Mouse (Mus musculus) erythroid progenitor cell, adult 5-6 weeks (primary cell): Measurements from ENCODE around the gene Shb. TPM values are rescaled to one million over a fixed set of nuclear protein-coding genes. Genes with fewer than 3 reads are reported as not detected.
"Not testable (repeated sequence)": the region's sequence is repeated elsewhere in the genome, so short reads cannot be mapped to it uniquely, and the experiment has no call there.

Experiments
- ATAC-seq: replicated peaks from 2 replicates; pipeline ENCODE4 v1.8.0; 2016; ENCODE audit warnings: moderate number of reproducible peaks, mild to moderate bottlenecking, moderate TSS enrichment, inconsistent platforms; ENCODE audit not compliant: poor library complexity, low FRiP score, severe bottlenecking
- total RNA-seq, 2 experiments: library from RNA; stranded (forward) in 1 of 2; stranded (reverse) in 1 of 2; fragments of 150-400 nt in 1 of 2; fragments of 186-747, 209-891 nt in 1 of 2; gene quantifications; 2 replicates each; pipeline versions ENCODE4 v1.2.3 to v1.2.4; 2015 to 2017; ENCODE audit warnings: low replicate concordance in 2 of 2

Gene Shb
- total RNA-seq, 2 experiments from 2014 or later = 1.3 to 6.5 TPM

- ATAC-seq = peak; percentile 65
Observed at GRCm38 (mm10) chr4:45407001-45407702, 125.1 kb downstream of the Shb start.

DNA sequence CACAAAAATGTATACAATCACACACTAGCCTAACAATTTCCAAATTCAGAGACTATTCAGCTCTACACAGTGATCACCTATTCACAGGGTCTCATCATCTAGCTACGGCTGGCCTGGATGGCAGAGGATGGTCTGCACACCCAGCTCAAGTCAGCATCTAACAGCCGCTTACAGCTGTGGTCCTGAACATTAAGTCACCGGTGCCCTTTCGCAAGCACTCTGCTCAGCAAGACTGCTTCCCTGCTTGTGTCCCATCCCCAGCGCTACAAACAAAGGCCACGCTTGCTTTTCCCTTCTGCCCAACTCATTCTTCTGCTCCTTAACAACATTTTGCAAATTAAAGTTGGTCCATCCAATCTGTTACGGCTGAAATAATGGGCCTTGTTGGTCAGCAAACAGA lies 125.9 kb downstream of the Shb start:
- ATAC-seq = no peak

DNA sequence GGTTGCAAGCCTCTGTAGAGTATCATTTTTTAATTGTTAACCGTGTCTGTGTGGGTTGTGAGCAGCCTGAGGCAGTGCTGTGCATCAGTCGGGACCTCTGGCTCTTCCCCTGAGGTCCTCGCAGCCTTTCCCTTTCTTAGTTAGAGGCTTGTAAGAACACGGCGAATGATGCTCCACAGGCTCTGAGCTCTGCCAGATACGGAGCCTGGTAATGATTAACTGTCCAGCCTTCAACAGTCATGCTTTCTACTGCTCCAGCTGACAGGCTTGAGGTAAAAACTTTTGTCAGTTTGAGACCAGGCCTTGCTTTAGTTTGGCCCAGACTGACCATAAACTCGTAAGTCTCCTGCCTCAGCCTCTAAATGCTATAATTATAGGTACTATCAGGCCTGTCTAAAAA lies 127.0 kb downstream of the Shb start:
- ATAC-seq = no peak

- ATAC-seq = no peak
Observed at GRCm38 (mm10) chr4:45404086-45404485, 128.2 kb downstream of the Shb start.

- 0 out of 2 replicates have a peak, but pooled peaks have one; percentile 7 for ATAC-seq
Observed at GRCm38 (mm10) chr4:45403499-45403878, 128.8 kb downstream of the Shb start.

GRCm38 (mm10) chr4:45402878-45403498 lies 129.3 kb downstream of the Shb start:
- peak; percentile 82 for ATAC-seq

DNA sequence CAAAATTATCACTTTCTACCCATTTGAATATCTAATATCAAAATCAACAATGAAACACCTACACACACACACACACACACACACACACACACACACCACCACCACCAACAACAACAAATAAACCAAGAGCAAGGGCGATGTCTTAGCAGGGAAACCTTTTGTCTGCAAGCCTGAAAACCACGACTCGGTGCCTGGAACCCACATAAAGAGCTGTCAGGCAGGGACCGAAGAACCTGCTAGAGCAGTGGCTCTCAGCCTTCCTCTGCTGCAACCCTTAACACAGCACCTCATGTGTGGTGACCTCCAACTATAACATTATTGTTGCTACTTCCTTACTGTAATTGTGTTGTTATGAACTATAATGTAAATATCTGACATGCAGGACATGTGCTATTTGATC lies 130.0 kb downstream of the Shb start:
- ATAC-seq = no peak

DNA sequence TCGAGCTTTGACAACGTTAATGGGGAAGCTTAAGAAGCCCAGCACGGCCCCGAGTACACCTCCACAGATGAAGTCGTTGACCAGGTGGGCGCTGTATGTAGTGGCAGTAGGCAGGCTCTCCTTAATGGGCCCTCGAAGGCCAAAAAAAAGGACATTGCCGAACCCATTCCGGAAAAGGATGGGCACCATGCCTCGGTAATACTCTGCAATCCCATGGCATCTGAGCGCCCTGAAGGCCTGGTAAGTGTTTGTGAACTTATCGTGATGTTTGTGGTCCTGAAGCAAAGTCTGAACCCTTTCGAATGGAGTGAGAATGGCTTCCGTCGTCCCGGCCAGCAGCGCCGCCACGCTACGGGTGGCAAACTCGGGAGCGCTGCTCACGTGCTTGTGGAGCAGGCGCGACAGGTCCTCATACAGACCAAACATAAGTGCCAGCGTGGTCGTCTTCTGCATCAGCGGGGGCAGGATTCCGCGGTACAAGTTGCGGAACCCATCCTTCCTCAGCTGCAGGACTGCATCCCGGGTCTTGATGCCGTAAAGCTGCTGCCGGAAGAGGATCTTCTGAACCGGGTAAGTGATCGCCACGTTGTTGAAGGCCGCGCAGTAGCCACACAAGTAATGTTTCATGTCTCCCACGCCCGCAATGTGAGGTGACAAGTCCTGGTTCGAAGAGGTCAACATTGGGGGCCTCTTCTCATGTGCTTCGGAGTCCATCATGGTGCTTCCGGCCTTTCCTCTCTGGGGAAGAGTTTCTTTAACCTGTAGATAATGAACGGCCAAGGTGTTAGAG lies 132.7 kb downstream of the Shb start:
- ATAC-seq = no peak

DNA sequence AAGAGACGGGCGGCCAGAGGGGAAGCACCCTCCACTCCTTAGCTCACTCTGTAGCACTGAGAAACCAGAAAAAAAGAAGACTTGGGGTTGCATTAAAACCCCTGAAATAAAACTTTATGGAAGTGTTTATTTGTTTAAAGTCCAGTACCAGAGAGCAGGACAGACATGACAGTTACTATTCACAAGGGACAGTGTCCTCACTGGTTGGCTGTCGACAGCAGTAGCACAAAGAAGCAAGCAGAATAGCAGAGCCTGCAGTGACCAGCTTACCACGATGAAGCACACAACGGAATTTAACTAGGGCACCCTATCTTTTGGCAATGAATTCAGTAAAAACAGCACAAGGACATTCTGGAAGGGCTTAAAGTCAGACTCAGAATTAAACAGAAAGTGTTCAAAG lies 134.0 kb downstream of the Shb start:
- not testable (repeated sequence) for ATAC-seq

GRCm38 (mm10) chr4:45396211-45396610 lies 136.1 kb downstream of the Shb start:
- ATAC-seq = not testable (repeated sequence)

DNA sequence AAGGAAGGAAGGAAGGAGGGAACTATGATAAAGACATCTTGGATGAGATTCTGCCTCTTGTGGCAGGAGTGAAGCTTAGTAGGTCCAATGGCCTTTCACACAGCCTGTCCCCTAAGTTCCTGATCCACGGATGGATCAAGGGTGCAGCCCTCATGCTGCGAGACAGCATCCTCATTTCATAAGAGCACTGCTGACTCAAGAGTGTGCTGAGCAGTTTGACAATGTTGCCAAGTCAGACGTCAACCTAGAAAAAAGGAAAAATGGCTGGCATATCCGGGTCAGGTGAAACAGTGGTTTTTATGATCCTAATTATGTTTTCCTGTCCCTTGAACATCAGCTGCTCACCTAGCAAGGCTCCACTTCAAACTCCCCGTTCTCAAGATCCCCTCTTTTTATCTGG lies 138.6 kb downstream of the Shb start:
- ATAC-seq = no peak

DNA sequence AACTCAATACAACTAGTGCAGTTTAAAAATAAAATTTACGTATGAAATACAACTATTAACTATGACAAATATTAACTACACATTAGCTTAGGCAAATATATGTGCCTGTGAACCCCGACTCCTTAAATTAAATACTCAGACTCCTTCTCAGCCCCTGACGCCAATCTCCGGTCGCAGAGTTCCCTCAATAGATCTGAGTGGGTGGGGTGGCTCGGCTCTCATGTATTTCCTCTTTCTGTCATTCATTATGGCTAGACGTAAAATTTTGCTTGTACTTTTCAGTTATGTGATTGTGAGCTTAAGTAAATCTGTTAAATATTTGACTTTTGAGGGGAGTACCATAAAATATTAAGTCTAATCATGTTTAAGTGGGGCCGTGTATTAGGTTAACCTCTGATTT lies 139.3 kb downstream of the Shb start:
- no peak for ATAC-seq

DNA sequence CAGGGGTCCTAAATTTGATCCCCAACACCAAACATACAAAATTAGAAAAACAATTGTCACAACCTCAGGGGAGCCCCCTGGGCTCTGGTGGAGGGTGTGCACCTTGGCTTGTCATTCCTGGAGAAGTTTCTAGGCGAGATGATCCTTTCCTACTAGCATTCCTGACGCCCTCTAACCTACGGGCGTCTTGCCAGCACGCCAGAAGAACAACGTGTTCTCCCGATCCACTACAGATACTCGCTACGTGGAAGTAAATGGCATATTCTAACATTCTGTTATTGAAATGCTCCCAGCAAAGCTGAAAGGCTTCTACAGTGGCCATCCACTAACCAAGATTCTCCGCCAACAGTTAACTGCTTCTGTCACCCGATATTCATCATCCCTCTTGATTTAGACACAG lies 139.7 kb downstream of the Shb start:
- ATAC-seq = no peak

DNA sequence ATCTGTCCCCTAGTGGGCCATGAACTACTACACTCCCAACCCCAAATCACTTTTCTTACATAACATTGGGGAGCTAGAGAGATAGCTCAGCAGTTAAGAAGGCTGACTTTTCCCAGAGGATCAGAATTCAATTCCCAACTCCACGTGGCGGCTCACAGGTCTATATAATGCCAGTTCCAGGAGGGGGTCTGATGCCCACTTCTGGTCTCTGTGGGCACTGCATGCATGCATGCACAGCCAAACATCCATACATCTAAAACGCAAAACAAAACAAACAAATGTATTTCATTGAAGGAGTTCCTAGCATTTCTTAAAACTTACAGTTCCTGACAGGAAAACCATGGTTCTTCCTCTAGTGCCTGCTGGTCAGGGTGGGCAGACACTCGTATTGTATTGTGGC lies 140.2 kb downstream of the Shb start:
- no peak for ATAC-seq

DNA sequence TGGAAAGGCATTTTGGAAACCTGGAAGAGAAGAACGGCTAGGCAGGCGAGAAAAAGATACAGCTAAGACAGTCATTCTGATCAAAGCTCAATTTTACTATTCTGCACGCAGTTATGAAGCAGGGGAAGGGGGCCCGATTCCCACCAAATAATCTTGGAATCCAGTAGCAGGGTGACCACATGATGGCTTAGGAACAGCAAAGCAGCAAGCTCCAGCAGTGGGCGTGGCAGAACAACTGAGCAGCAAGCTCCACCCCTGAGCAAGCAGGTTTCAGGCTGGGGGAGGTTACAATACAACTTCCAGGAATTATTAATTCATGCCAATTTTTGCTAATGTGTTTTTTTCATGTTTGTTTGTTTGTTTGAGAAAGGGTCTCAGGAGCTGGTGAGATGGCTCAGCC lies 145.0 kb downstream of the Shb start:
- not testable (repeated sequence) for ATAC-seq

DNA sequence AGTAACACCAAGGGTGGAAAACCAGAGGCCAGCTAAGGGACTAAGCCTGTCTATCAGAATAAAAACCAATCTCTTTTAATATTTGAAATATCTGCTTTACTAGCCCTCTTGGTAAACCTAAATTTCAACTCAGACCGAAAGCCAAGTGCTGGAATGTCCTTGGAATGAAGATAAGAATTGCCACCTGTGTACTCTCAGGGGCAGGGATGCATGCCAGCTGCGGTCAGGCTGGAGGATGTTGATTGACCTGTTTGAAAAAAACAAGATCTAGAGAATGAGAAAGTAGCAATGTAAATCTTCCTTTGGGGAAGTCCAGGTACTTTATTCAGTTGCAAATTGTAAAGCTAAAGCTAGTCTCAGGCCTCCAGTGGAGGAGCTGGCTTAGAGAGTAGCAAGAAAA lies 150.1 kb downstream of the Shb start:
- not testable (repeated sequence) for ATAC-seq

DNA sequence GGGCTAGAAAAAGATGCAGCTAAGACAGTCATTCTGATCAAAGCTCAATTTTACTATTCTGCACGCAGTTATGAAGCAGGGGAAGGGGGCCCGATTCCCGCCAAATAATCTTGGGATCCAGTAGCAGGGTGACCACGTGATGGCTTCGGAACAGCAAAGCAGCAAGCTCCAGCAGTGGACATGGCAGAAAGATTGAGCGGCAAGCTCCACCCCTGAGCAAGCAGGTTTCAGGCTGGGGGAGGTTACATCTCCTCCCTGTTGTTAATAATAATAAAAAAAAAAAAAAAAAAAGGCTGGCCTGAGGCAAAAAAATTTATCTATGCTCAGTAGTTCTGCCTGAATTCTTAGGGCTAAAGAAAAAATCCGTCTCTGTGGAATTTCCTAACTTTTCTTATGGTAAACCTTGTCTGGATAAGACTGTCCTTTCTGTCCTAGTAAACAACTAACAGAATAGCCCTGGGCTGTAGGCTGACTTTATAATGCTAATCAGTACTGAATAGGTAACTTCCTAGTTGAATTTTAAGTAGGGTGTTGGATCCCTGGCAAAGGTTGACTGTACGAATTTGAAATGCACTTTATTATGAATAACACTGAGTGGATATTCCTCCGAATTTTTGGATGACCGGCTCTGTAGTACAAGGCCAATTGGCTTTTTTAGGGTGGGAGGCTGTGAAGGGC lies 151.2 kb downstream of the Shb start:
- ATAC-seq = not testable (repeated sequence)

GRCm38 (mm10) chr4:45376573-45376972 lies 155.7 kb downstream of the Shb start:
- no peak for ATAC-seq

GRCm38 (mm10) chr4:45374879-45375278 lies 157.4 kb downstream of the Shb start:
- no peak for ATAC-seq
